In genomic region chr10:57807754-57808153, GRCm38 (mm10) we compare ENCODE assay signal across 27 mouse cellular contexts. TPM values are rescaled to one million over a fixed set of nuclear protein-coding genes. Genes with fewer than 3 reads are reported as not detected.
A peak's percentile ranks its signal among the peaks of the same experiment; 100 is the strongest.
DNase-seq lines count a peak whose midpoint lies in the region; ATAC-seq and TF ChIP-seq lines count a peak whose summit lies in the region.
"Had no signal": no experiment of that assay in that cellular context is flagged by ENCODE, and none has a peak within 500 bp of the region (broad histone marks: within the 10 kb centered on the region; RNA-seq: fewer than 3 reads in every experiment).

No protein-coding gene starts in this region.

- no peak overlapping the region for H3K4me3 ChIP-seq in G1E (ENCODE audit: low read depth, low read length)
- H3K4me3 ChIP-seq in liver, embryonic 14.5 days (ENCODE audit: insufficient read depth in 1 of 2, low read depth in 2 of 2, low read length in 2 of 2) = no peak overlapping the region
- H3K4me3 ChIP-seq: embryonic facial prominence, embryonic 13.5 days; hindbrain, embryonic 15.5 days; limb, embryonic 10.5 days; neural tube, embryonic 12.5 days had no signal

- DNase-seq in G1E (ENCODE audit: low spot score) (no peak), MEL-GATA-1-ER (ENCODE audit: extremely low read depth, low read depth) (peak; percentile 4)
- DNase-seq in liver, embryonic 14.5 days (ENCODE audit: low read depth in 3 of 3, low spot score in 3 of 3) = peak; percentile 79 to 87 (median 83)
- no peak for DNase-seq in frontal cortex, postnatal 14 days (ENCODE audit: low spot score in 2 of 2)
- no peak for DNase-seq in thymus, postnatal 4 days
- DNase-seq in layer of hippocampus, postnatal 10 days (ENCODE audit: low spot score in 2 of 2) = no peak
- DNase-seq in yolk sac, embryonic 10.5 days (ENCODE audit: low spot score) = no peak
- DNase-seq: adrenal gland, postnatal 14 days; B cell, adult 2 months; cerebellum, adult 11 months; cerebellum, postnatal 10 days; embryo, embryonic 11 days; midbrain, embryonic 14.5 days; retina, postnatal 1 day; right cerebral cortex, postnatal 25 days had no signal

- H3K4me1 ChIP-seq in G1E (ENCODE audit: insufficient read depth, low read depth, low read length) = peaks cover 15% of the 10 kb centered on the region; the same call in 1 of the 2 replicates
- H3K4me1 ChIP-seq in liver, embryonic 14.5 days (replicated peaks; ENCODE audit: control insufficient read depth in 2 of 2, insufficient read depth in 2 of 2, low read length in 1 of 2) = peaks cover 15 to 19% of the 10 kb centered on the region in 2 experiments
- H3K4me1 ChIP-seq: embryonic facial prominence, embryonic 13.5 days; hindbrain, embryonic 15.5 days; limb, embryonic 10.5 days; neural tube, embryonic 12.5 days had no signal

- ATAC-seq in G1E (ENCODE audit: extremely low read depth, insufficient number of reproducible peaks, low FRiP score, poor library complexity, severe bottlenecking) = peak; percentile 90
- peak; percentile 98 for ATAC-seq in erythroid progenitor cell, adult 5-6 weeks (replicated peaks; ENCODE audit: low FRiP score, poor library complexity, severe bottlenecking)
- peak; percentile 98 for ATAC-seq in liver, embryonic 14.5 days (ENCODE audit: insufficient read depth)
- ATAC-seq: forebrain, embryonic 14.5 days; lung, postnatal 0 days had no signal

- no peak for TF ChIP-seq CTCF in G1E (IDR thresholded peaks at IDR 0.05; ENCODE audit: low read depth, low read length)
- no peak for TF ChIP-seq CTCF in liver, embryonic 14.5 days (IDR thresholded peaks at IDR 0.05; ENCODE audit: low read depth)

- peak overlapping the region; percentile 41; the same call in 1 of the 2 replicates for H3K4me2 ChIP-seq in liver, embryonic 14.5 days (ENCODE audit: low read depth)
- H3K4me2 ChIP-seq: embryonic facial prominence, embryonic 13.5 days; heart, embryonic 11.5 days; hindbrain, embryonic 15.5 days; neural tube, embryonic 12.5 days had no signal

- peak; percentile 96 for TF ChIP-seq EP300 in liver, embryonic 14.5 days (IDR thresholded peaks at IDR 0.05; ENCODE audit: low read depth)

- H3K36me3 ChIP-seq in G1E (replicated peaks) = no peaks in the 10 kb centered on the region
- no peaks in the 10 kb centered on the region for H3K36me3 ChIP-seq in liver, embryonic 14.5 days (replicated peaks; ENCODE audit: control insufficient read depth, insufficient read depth, low read depth)
- H3K36me3 ChIP-seq: embryonic facial prominence, embryonic 13.5 days; limb, embryonic 10.5 days had no signal

- H3K27me3 ChIP-seq in G1E (ENCODE audit: insufficient read depth, low read length) = no peaks in the 10 kb centered on the region
- no peaks in the 10 kb centered on the region for H3K27me3 ChIP-seq in liver, embryonic 14.5 days (ENCODE audit: control insufficient read depth, insufficient read depth, low read length)
- H3K27me3 ChIP-seq: CH12.LX; embryonic facial prominence, embryonic 13.5 days; hindbrain, embryonic 15.5 days; neural tube, embryonic 12.5 days had no signal

- no peaks in the 10 kb centered on the region for H3K9me3 ChIP-seq in G1E (replicated peaks)
- H3K9me3 ChIP-seq in liver, embryonic 14.5 days (ENCODE audit: control insufficient read depth, low read length) = no peaks in the 10 kb centered on the region
- H3K9me3 ChIP-seq: embryonic facial prominence, embryonic 13.5 days; hindbrain, embryonic 15.5 days; limb, embryonic 10.5 days; neural tube, embryonic 12.5 days had no signal

- no peak overlapping the region for H3K9ac ChIP-seq in liver, embryonic 14.5 days (replicated peaks)
- H3K9ac ChIP-seq: embryonic facial prominence, embryonic 13.5 days; hindbrain, embryonic 15.5 days; neural tube, embryonic 12.5 days had no signal

- H3K27ac ChIP-seq in liver, embryonic 14.5 days = peak overlapping the region; percentile 35; the same call in 1 of the 2 replicates
- H3K27ac ChIP-seq: embryonic facial prominence, embryonic 13.5 days; hindbrain, embryonic 15.5 days; kidney, postnatal 0 days; limb, embryonic 10.5 days; neural tube, embryonic 12.5 days had no signal

- WGBS in liver, embryonic 14.5 days (ENCODE audit: insufficient replicate concordance) = 15% methylated on average over 6 of the region's 6 CpGs

RNA-seq across cellular contexts. Expression of gene Smpdl3a, which starts 13.6 kb away (rescaled TPM):
- total RNA-seq in G1E (2014; fragmentation: Nextera tagmentation) = not detected in 2 replicates
- total RNA-seq in G1E (2017) = 0.12 TPM in 1 of 2 replicates, not detected in the other
- polyA plus RNA-seq in G1E (2012) = not detected in 2 replicates
- 58.0 and 58.7 TPM in 2 replicates for total RNA-seq in erythroid progenitor cell, adult 5-6 weeks (2015; ENCODE audit: low replicate concordance)
- 13.6 and 15.8 TPM in 2 replicates for total RNA-seq in erythroid progenitor cell, adult 5-6 weeks (2017; ENCODE audit: low replicate concordance)
- 9.1 and 12.0 TPM in 2 replicates for polyA plus RNA-seq in liver, embryonic 14.5 days (2012; rRNA removed)
- 21.8 and 24.9 TPM in 2 replicates for polyA plus RNA-seq in liver, embryonic 14.5 days (2014; fragmentation: Nextera tagmentation; extraction: Ambion mirVana)
- total RNA-seq in layer of hippocampus, postnatal 10 days (2021) = 10 to 100 TPM; 25.6 to 27.4 TPM
- total RNA-seq: CH12.LX had no signal

RNA-seq across cellular contexts. Expression of gene Fabp7, which starts 23.1 kb away (rescaled TPM):
- total RNA-seq in G1E (2014; fragmentation: Nextera tagmentation) (0.98 TPM in 1 of 2 replicates, not detected in the other), G1E (2017) (0.33 TPM in 1 of 2 replicates, not detected in the other)
- not detected in 2 replicates for polyA plus RNA-seq in G1E (2012)
- total RNA-seq in erythroid progenitor cell, adult 5-6 weeks (2015; ENCODE audit: low replicate concordance) = not detected in 2 replicates
- not detected in 2 replicates for total RNA-seq in erythroid progenitor cell, adult 5-6 weeks (2017; ENCODE audit: low replicate concordance)
- 0.70 and 1.5 TPM in 2 replicates for polyA plus RNA-seq in liver, embryonic 14.5 days (2012; rRNA removed)
- 1.6 and 2.0 TPM in 2 replicates for polyA plus RNA-seq in liver, embryonic 14.5 days (2014; fragmentation: Nextera tagmentation; extraction: Ambion mirVana)
- total RNA-seq in layer of hippocampus, postnatal 10 days (2021) = 100 to 1,000 TPM; 606 to 635 TPM
- total RNA-seq: CH12.LX; gastrocnemius, adult 8-10 months; hematopoietic stem cell, adult 5-6 weeks had no signal

Comparison
In these comparisons a context has a peak if more than half of its experiments do, and no peak if none do; other contexts are left out.
1. DNase-seq: peak in MEL-GATA-1-ER (single experiment) and liver, embryonic 14.5 days (3 of 3); none in G1E (single experiment), frontal cortex, postnatal 14 days (0 of 2), thymus, postnatal 4 days (single experiment), layer of hippocampus, postnatal 10 days (0 of 2) and yolk sac, embryonic 10.5 days (single experiment).
2. RNA of gene Smpdl3a, which starts 13.6 kb away (total RNA-seq): 13.6 to 58.7 TPM in erythroid progenitor cell, adult 5-6 weeks and 25.6 to 27.4 TPM in layer of hippocampus, postnatal 10 days; 0.12 TPM in G1E; every median in the first group is over 10 times any median in the second.
3. RNA of gene Fabp7, which starts 23.1 kb away (total RNA-seq): 606 to 635 TPM in layer of hippocampus, postnatal 10 days; 0.33 to 0.98 TPM in G1E and not detected in erythroid progenitor cell, adult 5-6 weeks; every median in the first group is over 100 times any median in the second.
4. Peak in every context shown above with its lines, with median percentiles within 50 percentile points of each other: ATAC-seq.